Mouse (Mus musculus) myocyte (in vitro differentiated cells): ENCODE data around the gene Gsk3b.

Source experiments
- E2F4 ChIP-seq: IDR thresholded peaks from one replicate; pipeline ENCODE4 v1.6.1; 2011; ENCODE audit warnings: mild to moderate bottlenecking, control low read depth, moderate library complexity; ENCODE audit not compliant: insufficient read depth
- MAX ChIP-seq: IDR thresholded peaks from one replicate; pipeline ENCODE4 v1.6.1; 2011; ENCODE audit warnings: low read depth, mild to moderate bottlenecking, control low read depth
- MYOG ChIP-seq, 3 experiments: IDR thresholded peaks; one replicate each; pipeline ENCODE4 v1.6.1; 2011; ENCODE audit warnings: control low read depth in 2 of 3, low read depth in 2 of 3, mild to moderate bottlenecking in 2 of 3; ENCODE audit not compliant: insufficient read length in 2 of 3, control insufficient read depth in 1 of 3, insufficient read depth in 1 of 3
- POLR2A ChIP-seq: IDR thresholded peaks from one replicate; pipeline ENCODE4 v1.6.1; 2011; ENCODE audit warnings: low read depth, mild to moderate bottlenecking, control low read depth, moderate library complexity; ENCODE audit not compliant: insufficient read length

GRCm38 (mm10) chr16:38250467-38250866, 161.7 kb downstream of the Gsk3b start:
- TF ChIP-seq E2F4 (no peak), MAX (no peak), POLR2A (no peak), MYOG (IDR thresholded peaks at IDR 0.05; ENCODE audit: control insufficient read depth in 1 of 3, insufficient read depth in 1 of 3, insufficient read length in 2 of 3, low read depth in 2 of 3) (no peak)
